Mouse (Mus musculus) fat pad, adult 2 months (tissue): ENCODE measurements around the gene Kcnj6.

Experiments
- DNase-seq: peaks from one replicate; pipeline ENCODE4 v3.0.0-alpha.2; 2011; ENCODE audit warnings: low read depth, low spot score; ENCODE audit errors: extremely low read depth

The Kcnj6 gene

DNA sequence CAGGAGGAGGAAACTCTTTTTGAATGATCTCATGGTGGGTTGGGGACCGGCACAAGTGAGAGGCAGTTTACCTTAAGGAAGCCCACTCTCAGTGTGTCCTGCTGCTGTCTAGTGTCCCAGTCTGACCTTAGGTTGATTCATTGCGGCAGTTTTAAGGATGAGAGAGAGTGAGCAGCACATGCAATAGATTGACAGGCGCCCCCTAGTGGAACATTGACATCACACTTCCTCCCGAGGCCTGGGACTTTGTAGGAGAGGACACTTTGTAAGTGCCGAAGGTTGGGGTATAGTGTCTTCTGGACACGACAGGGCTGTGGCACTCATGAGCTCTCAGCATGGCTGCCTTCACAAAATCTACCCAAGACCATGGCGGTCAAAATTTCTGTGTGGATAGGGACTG, 213.8 kb downstream of the Kcnj6 start:
- no peak for DNase-seq

DNA sequence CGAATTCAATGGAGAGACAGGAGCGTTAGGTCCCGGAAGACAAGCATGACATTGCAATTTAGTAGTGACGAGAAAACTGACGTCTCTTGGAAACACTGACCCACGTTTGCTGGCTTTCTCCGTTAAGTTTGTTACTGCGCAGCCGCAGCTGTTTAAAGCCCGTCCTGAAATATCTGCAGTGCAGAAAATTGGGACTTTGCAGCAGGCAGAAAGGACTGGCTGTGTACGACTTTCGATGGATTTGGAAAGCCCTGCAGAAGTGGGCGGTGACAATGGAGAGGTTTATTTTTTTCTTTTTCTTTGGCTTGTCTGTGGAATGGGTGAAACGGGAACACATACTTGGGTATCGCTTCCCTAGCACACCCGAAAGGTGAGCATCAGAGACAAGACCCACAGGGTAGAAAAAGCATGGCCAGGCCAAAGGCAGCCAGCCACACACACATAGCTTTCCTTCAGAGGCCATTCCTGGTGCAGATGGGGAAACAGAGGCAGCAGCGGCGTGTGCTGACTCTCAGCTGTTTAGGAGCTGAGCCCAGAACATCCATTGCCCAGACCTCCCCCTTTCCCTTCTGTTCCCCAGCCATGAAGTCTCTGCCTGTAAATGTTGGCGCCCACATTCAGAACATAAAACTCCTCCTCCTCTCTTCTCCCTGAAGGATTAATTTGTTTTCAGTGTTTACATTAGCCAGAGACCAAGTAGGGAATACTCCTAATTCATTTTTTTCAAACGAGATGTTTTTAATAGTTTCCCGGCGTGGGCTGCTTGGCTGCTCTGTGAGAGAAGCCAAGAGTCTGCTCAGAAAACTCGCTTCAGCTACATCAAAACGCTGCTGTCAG, 215.2 kb downstream of the Kcnj6 start:
- no peak for DNase-seq

DNA sequence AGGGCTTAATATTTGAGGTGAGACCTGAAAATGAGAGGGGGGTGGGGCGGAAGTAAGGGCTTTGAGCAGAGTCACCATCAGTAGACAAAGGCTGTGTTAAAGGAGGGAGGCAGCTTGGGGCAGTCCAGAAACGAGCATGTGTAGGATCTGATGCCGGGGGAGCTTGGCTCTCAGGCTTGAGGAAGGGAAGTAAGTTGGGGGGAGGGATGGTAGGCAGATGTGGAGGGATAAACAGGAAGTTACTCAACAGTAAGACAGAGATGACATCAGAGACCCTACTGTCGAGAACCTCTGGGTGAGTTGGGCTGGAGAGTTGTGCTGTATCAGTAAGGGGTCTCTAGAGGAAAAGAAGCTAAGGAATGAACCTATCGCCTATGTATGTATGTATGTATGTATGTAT, 223.6 kb downstream of the Kcnj6 start:
- no peak for DNase-seq

DNA sequence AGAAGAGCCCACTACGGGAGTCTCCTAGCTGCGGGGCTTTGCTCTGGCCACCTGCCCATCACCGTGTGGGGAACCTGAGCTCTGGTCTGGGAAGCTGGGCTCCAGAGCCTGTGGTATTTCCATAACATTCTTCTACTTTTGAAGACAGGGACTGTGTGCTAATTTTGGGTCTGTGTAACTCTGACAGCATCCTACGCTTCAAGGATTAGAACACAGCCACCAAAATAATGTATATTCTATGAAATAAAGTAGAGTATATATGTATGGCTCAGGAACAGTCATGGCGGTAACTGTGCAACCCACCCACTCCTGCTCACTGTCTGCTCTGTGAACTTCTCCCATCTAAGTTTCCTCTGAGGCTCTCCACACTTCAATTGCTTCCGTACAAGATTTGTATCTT, 229.9 kb downstream of the Kcnj6 start:
- no peak for DNase-seq

DNA sequence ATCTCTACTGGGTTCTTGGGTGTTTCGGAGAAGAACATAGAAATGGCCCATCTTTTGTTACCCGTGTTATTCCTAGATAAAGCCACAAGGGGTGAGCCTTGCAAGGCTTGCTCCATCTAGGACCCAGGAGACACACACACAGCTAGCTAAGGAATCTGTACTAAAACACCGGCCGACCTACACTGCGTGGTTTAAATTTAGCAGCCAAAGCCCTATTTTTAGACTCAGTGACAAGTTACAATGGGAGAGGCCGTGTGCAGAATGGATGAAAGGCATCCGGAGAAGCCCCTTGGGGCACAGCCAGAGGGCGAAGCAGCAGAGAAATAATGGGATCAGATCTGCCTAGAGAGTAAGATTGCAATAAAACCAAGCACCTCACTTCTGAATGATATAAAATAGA, 232.4 kb downstream of the Kcnj6 start:
- DNase-seq: no peak

DNA sequence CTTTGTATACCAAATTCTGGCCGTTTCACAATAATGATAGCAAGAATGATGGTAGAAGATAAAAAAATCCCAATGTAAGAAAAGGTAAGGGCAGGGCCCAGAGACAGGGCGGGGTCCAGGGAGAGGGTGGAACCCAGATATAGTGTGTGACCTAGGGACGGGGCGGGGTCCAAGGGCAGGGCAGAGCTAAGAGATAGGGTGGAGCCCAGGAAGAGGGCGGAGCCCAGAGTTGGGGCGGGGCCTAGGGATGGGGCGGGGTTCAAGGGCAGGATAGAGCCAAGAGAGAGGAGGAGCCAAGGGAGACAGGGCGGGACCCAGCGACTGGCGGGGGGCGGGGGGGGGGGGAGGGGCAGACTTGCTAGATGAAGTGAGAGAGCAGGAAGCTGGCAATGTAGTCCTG, 236.8 kb downstream of the Kcnj6 start:
- DNase-seq: no peak

DNA sequence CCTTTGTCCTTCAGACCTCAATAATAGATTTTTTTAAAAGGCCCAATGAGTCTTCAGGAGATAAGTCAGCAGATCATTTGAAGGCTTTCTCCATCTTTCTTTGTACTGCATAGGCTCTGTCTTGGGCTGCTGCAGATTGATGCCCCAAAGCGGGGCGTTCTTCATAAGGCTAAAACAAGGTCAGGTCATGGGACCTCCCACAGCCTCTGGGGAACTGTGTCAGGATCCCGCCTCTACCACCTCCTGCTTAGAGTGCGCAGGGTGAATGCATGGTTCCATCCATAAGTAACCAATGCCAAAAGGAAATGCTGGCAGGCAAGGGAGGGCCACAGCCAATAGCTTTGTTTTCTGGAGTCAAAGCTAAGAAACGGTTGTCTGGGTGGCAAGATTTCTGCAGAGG, 237.7 kb downstream of the Kcnj6 start:
- no peak for DNase-seq

DNA sequence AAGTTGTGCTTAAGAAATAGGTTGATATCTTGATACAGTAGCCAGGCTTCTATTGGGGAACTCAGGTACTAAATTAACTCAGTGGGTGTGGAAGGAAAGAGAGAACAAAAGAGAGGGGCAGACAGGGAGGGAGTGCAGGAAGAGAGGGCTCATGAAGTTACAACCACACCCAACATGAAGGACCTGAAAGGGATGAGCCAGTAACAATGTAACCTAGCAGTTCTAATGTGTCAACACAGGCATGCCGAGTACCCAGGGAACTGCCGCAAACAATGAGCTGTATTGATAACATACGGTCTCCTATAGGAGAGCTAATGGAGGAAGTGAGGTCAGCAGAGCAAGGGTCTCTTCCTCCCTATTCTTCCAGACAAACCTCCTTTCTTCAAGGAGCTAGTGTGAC, 238.9 kb downstream of the Kcnj6 start:
- no peak for DNase-seq

DNA sequence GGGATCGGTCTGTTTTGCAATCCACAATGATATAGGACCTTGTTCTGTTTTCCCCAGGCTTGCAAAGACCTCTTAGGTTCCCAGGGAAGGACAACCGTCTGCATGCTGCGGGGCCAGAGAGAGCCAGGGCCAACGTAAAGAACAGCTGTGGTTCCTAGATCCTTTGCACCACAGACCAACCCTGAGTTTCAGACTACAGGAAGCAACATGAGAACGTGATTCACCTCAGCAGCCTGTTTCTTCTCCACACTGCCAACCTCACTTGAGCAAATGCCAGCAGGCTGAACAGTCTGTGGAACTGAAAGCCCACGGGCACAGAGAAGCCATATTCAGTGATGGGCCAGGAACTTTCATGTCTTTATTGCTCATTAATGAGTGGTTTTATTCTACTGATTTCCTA, 241.1 kb downstream of the Kcnj6 start:
- no peak for DNase-seq

DNA sequence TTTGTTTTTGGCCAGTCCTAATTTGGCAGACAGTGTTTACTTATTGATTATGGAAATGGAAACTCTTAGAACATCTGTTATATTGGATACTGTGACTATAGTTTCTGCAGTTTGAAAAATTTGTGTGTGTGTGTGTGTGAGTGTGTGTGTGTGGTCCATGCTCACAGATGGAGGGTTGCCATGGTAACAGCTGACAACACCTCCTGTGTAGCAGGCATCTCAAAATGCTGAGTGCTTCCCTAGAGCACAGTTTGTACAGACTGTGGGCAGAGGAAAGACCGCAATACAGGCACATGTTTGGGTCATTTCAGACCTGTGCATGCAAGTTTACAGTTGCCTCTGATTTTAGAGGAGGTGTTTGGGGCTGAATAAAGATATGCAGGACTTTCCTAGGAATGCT, 244.0 kb downstream of the Kcnj6 start:
- DNase-seq: no peak

DNA sequence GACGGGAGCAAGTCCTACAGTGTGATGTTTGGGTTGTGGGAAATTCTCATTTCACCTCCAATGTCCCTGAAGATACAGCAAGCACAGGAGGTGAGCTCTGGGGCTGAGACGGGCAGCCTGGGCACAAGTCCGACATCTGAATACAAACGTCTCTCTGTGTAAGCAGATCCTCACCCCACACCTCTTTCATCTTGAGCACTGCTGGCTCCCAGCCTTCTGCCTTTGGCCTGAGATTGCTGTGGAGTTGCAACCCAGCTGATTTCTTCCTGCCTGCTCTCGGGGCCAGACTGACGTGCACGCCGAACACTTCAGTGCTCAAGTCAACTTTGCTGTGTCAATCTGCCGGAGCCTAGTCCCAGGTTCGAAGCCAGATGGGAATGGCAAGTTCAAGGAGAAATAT, 244.7 kb downstream of the Kcnj6 start:
- DNase-seq: no peak

DNA sequence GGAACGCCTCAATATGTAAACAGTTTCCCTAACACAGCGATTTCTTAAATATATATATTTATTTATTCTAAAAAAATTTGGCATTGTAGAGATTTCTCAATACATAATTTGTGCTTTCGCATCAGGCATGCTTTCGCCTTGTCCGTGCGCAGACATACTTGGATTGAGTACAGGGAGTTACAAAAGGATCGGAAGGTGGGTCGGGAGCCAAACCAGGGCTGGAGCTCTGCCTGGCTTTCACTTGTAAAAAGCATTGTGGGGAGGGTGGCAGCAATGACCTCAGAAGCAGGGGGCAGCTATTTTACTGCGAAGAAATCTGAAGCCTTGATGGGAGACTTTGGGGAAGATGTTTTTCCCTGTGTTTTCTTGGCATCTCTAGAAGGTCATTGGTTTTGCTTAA, 252.5 kb downstream of the Kcnj6 start:
- DNase-seq: no peak

DNA sequence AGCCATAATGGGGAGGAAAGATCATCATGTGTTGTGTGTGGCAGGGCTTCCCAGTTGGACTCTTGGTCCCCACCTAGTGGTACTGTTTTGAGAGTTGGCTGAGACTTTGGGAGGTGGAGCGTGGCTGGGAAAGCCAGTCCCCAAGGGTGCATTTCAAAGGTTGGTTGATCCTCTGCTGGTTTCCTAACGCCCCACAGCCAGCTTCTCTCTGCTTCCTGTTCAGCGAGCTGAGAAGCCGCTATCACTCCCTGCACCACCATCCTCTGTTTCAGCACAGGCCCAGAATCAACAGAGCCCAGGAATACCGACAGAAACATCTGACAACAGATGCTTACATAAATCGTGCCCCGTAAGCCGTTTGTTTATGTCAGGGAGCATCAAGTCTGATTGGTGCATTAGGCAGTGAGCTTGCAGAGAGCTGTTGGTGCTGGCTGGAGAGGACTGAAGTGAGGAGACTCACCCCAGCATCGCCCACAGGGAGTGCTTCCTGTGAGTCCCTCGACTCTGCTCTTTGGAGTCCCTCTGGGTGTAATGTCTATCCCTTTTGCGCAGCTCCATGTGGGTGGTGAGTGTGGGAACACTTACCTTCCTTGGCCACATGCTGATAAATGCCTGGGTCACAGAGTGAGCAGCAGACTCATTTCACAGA, 253.5 kb downstream of the Kcnj6 start:
- no peak for DNase-seq

DNA sequence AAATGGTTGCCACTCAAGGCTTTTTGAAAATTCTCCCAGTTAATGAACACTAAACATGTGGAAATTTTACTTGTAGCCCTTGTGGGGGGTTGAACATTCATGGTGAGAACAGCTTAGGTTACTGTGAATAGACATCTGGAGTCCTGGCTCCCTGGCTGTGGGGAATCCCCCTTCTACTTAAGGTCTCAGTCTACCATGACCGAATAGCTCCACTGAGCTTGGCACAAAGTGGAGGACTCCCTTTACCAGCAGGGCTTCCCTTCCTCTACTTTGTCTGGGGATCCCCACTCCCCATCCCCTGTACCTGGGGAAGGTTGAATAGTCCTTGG, 260.2 kb downstream of the Kcnj6 start:
- DNase-seq: no peak

DNA sequence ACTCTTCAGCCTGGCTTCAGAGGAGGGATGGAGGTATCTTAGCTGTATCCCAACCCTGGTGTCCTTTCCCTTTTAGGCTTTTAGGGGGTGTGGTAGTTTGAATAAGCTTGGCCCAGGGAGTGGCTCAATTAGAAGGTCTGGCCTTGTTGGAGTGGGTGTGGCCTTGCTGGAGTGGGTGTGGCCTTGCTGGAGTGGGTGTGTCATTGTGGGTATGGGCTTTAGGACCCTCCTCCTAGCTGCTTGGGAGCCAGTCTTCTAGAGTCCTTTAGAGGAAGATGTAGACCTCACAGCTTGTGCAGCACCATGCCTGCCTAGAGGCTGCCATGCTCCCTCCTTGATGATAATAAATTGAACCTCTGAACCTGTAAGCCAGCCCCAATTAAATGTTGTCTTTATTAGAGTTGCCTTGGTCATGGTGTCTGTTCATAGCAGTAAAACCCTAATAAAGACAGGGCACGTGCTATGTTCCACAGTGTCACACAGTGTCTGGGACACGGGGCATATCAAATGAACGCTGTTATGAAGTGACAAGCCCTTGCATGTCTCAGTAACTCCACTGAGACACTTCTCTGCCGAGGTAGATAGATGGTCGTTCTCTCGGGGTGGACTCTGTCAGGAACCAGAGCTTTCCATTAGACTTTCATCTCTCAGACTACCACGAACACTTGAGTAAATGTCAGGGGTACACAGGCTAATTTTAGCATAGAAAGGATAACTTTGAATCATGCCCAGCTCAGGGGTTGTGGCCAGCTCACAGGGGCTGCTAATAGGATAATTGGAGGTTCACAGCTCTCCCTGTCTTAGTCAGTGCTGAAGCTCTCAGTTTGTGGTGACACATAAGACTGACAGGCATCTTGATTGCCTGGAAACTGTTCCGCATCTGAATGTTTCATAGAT, 260.8 kb downstream of the Kcnj6 start:
- no peak for DNase-seq

DNA sequence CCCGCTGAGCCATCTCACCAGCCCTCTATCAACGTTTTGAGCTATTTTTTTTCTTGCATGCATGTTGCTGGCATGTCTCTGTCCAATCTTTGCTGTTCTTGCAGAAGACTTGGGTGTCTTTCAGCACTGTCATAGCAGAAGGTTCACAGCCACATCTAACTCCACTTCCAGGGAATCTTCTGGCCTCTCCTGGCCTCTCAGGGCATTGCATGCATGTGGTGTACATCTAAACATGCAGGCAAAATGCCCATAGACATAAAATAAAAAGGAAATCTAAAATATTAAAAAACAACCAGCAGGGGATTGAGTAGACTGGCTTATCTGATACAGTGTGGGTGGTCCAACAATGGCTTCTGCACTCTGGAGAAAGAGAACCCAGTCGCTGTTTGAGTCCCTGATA, 262.0 kb downstream of the Kcnj6 start:
- no peak for DNase-seq

DNA sequence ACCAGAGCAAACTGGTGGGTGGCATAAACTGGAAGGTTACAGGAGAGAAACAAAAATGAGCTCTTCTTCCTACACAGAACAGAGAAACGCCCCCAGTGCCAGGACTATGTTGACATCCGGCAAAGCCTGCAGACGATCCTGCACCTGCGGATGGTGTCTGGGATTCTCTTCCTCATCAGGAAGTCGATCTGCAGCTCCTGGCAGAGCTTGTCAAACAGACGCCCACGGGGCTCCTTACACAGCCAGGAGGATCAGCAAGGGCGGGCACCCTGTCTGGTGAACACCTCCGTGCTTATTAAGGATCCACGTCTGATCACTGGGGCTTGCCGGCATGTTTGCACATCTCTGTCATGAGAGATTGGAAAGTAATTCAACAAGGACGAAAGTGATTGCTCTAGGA, 266.5 kb downstream of the Kcnj6 start:
- DNase-seq: peak; percentile 23

DNA sequence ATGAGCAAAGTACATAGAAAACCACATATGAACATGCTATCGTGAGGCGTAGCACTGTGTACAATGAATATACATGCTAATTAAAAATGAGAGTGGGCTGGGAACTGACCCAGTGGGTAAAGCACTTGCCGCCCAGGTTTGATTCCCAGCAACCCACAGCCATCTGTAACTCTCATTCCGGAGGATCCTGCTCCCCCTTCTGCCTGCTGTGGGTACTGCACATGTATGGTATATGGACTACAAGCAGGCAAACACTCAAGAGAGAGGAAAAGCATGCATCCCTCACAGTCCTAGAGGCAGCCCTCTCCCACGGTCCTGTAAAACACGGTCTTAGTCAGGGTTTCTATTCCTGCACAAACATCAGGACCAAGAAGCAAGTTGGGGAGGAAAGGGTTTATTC, 268.3 kb downstream of the Kcnj6 start:
- DNase-seq: no peak

DNA sequence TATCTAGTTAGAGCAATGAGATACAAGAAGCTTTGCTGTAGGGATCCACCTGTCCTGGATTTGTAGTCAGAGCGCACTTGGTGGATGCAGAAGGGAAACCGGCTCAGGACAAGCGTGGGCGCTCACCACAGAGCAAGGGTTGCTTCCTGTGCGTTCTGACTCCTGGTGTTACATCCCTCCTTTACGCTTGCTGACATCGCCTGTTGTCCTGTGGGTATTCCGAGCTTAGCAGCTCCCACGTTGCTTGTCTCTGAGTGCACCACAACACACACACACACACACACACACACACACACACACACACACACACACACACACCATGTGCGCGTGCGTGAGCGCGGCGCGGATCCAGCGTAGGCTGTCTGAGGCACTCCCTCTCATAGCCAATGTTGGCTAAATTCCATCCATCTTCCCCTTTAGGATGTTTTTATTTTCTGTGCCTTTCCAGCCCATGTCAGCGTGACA, 272.7 kb downstream of the Kcnj6 start:
- DNase-seq: no peak

DNA sequence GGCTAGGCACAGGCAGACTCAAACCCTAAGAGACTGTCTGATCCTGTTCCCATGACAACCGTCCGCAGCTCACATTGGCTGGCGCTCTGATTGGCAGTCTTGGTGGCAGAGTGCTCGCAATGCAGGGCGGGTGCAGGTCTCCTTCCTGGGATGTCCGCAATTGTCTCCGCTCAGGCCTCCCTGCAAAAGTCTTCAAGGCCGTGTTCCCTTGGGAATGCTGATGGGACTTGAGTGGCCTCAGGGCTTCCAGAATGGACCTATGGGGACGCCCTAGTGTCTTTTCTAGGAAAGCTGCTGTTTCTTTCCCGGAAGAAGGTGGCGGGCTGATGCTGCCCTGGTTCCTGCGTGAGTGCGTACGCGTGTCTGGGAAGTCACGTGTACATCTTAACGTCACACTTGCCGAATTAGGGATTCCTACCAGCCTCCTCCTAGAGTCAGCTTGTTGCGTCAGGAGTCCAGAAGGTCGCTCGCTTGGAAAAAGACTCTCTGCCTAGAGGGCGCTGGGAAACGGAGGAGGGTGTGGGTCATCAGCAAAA, 273.4 kb downstream of the Kcnj6 start:
- no peak for DNase-seq

DNA sequence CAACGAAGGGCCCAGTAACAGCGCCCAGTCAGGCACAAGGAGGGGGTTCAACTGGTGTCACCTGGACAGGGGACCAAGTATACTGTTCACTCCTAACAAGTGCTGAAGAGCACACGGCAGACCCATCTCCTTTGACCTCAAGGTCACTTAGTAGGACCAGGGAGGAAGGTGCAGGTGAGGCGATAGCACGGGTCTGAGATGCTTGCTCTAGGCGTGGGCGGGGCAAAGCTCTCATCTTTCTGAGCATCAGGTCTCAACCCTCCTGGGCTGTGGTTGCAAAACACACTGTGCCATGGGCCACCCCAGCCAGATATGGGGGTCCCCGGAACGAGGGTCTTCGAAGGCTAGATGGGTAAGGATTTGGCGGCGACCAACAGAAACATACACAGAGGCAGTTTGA, 274.6 kb downstream of the Kcnj6 start:
- DNase-seq: no peak
